Mouse (Mus musculus) heart, postnatal 0 days (tissue): ENCODE measurements at regions not wholly inside any gene's neighbourhood (a gene's known extent, or its start where the extent isn't known, plus 50 kb on each side); places are given as distances from the start of the nearest gene placed in this dataset.

Experiments
- CTCF ChIP-seq: IDR thresholded peaks from 2 replicates; pipeline ENCODE4 v1.5.1; 2016; ENCODE audit warnings: antibody characterized with exemption, control low read depth, low read depth
- EP300 ChIP-seq: IDR thresholded peaks from 2 replicates; pipeline ENCODE4 v1.6.1; 2016; ENCODE audit warnings: antibody characterized with exemption, low read depth

DNA sequence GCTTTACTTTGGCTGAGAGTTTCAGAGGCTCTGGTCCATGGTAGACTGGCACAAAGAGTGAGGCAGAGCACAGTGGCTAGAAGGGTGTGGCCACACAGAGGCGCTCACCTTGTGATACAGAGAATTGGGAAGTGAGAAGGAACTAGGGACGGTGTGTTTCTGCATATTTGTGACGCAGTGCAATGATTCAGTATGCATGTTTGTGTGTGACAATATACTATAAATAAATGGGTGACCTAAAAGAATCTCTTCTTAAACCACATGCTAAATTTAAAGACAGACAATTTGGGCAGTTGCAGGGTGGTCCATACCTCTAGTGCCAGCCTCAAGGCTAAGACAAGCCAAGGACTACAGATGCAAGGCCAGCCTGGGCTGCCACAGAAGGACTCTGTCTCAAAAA lies 75.0 kb downstream of the Aipl1 start:
- TF ChIP-seq CTCF (no peak), EP300 (no peak)
